Mouse (Mus musculus) telencephalon, adult 2 months (tissue): ENCODE data around the gene Tmem184a.
A peak's percentile ranks its signal among the peaks of the same experiment; 100 is the strongest.

Experiments
- DNase-seq: peaks from one replicate; pipeline ENCODE4 v3.0.0-alpha.2; 2011; ENCODE audit warnings: low read depth, low spot score

Tmem184a gene

DNA sequence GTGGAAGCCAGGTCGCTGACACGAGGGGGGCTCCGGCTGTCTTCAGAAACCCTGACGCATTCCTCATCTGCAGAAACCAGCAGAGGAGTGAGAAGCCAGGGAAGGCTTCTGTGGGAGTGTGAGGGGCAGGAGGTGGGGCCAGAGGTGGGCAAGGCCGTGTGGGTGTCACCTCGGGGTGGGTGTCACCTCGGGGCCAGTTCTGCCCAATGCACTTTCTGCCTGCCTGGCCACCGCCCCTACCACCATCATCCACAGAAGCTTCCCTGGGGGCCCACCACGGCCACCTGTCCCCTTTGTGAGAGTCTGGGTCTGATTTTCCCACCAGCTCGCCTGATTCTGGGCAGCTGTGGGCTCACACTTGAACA lies 6.6 kb downstream of the Tmem184a start:
- DNase-seq, result no peak

DNA sequence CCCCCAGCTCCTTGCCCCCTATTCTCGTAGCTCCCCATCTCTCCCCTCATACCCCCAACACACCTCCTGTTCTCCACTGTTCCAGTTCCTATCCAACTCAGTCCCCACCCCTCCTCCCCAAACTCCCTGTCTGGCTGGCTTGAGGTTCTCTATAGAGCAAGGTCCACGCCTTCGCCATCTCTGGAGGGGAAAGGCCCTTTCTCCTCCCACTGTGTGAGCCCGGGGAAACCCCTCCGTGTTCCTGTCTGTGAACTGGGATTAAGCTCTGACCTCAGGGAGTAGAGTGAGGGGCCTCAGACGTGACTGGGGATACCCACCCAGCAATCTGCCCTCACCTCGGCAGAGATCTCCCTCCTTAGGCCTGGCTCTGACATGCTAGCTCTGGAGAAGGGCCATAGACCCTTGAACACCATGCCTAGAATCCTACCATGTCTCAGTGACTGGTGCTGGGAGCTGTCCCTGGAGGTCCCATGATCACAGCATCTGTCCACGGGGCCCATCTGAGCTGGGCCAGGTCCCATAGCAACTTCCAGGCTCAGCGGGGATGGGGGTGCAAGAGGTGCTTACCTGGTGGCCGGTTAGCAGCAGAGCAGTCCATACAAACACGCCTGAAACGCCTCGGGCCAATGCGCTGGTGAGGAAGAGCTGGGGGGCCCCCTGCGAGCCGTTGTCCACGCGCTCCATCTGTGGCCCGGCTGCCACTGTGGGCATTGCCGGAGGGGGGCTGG lies 7.2 kb downstream of the Tmem184a start:
- DNase-seq, result no peak

DNA sequence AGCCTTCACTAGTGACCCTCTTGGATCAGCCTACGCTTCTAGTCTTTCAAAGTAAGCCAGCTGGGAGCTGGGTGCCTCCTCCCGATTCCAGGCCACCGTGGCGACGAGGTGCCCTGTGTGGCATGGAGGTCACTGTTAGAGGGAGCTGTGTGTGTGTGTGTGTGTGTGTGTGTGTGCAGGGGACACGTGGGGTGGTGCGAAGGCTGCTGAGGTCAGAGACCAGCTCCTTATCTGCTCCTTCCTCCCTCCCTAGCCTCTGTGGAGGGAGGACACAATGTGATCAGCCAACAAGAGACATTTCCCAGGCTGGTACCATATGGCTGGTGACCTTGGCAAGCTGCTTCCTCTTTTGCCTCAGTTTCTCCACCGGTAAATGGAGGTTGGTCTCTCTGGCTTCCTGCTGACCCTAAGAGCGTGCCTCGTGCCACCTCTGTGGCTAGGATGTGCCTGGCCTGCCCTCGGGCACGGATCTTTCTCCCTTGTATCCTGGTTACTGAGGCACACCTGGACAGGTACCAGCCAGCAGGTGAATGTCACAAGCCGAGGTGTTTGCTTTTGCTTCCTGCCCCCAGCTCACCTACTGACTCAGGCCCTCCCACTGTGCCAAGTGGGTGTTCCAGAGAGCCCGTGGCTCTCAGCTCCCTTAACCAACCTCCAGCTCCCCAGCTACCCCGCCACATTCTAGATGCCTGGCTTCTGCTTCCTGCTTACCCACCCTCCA lies 7.9 kb downstream of the Tmem184a start:
- DNase-seq, result no peak

DNA sequence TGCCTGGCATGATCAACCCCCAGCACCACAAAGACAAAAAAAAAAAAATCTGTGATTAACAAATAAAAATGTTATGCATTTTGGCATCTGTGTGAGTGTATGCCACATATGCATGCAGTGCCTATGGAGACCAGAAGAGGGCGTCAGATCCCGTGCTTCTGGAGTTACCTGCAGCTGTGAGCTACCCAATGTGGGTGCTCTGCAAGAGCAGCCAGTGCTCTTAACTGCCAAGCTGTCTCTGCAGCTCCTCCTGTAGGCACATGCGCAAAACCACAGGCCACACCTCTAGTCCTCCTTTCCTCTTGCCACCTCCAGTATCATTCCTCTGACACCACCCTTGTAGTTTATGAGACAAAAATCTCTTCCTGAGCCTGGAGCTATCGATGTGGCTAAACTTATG lies 10.3 kb downstream of the Tmem184a start:
- no peak for DNase-seq

- DNase-seq, result no peak
Observed at GRCm38 (mm10) chr5:139805924-139806323, 13.8 kb downstream of the Tmem184a start.

DNA sequence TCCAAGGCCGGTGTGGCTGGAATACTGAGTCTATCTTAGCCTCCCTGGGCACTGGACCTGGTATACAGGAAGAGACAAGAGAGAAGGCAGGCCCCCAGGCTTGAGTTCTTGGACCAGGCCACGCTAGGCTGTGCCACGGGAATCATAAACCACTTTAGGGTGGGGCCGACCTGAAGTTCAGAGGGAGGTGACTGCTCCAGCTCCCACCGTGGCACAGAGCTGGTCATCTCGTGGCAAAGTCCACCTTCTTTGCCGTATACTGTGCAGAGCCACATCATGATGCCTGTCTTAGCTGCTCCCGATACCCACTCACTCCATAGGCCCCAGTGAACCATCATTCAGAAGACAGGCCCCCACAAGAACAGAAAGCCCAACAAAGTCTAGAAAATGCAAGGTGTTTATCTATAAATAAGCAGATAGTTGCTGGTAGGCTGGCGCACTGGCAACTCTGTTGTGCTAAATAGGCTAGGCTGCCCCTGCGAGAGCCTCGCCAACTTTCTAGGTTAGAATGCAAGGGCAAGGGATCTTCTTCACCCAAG lies 15.1 kb downstream of the Tmem184a start:
- no peak for DNase-seq

- DNase-seq, result no peak
Observed at GRCm38 (mm10) chr5:139804107-139804551, 15.6 kb downstream of the Tmem184a start.

DNA sequence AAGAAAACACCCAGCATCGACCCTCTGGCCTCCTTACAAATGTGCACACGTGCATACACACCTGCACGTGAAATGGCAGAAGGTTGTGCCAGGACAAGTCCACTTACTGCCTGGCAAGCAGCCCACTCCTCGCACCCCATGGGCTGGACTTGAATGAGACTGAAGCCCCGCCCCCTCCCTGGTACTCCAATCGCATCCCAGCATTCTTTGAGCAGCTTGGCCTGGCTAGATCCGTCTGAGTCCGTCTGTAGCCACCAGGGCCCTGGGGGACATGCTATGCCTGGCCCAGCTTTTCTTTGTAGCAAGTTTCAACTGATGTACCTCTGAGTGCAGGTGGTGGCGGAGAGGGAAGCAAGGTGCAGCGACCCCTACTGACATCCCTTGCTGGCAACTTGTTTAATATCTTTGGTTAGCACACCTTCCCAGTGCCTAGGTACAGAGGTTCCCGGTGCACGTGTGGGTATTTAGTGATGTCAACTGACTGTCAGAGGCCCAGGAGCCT lies 16.1 kb downstream of the Tmem184a start:
- DNase-seq, result no peak

- no peak for DNase-seq
Observed at GRCm38 (mm10) chr5:139803165-139803564, 16.6 kb downstream of the Tmem184a start.

GRCm38 (mm10) chr5:139801880-139802279 lies 17.8 kb downstream of the Tmem184a start:
- DNase-seq, result no peak

- no peak for DNase-seq
Observed at GRCm38 (mm10) chr5:139801231-139801630, 18.5 kb downstream of the Tmem184a start.

GRCm38 (mm10) chr5:139799801-139800590 lies 19.7 kb downstream of the Tmem184a start:
- DNase-seq, result no peak

GRCm38 (mm10) chr5:139799041-139799440 lies 20.7 kb downstream of the Tmem184a start:
- DNase-seq, result no peak

DNA sequence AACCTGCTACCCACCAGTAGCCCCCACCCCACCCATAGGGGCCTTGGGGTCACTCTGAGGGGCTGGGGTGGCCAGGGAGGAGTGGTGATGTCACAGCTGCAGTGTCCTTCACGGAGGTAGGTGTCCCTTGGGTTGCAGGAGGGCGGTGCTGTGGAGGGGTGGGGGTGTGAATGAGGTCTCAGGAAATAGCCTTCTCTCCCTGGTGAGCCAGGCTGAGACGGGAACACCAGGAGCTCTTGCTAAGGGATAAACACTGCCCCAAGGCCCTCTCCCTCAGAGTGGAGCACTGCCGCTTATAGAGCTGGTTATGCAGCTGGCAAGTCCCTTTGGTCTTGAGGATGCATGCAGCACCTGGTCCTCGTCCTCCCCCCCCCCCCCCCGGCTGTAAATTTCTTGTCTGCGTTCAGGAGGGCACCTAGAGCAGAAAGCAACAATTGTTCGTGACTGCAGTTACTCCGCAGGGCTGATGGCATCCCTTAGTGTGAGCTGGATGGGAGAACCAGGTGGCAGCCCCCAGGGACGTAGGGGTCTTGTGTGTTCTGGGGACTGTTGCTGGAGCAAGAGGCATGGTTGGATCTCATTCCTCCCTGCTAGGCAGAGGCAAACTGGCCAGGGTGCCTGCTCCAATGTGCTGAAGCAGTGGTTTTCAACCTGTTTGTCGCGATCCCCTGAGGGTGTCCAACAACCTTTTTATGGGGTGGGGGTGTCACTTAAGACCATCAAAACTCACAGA lies 21.4 kb downstream of the Tmem184a start:
- no peak for DNase-seq

- DNase-seq, result peak; percentile 56
Observed at GRCm38 (mm10) chr5:139797473-139798167, 22.1 kb downstream of the Tmem184a start.

DNA sequence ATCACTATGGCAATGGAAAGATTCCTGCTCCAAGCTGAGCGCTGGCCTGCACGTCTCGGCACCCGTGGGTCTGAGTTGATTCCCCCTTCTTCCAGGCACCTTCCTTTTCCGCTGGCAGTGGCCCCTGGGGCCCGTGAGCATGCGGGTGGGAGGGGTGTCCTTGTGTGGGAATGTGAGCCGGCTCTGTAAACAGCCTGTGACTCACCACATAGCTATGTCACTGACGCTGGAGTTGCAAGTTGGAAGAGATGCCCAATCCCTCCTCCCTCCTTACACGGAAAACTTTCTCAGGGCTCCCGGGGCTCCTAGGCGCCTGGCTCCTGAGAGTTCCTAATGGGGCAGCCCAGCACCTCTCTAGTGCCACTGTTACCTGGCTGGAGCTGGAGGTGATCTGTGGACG lies 22.8 kb downstream of the Tmem184a start:
- peak; percentile 49 for DNase-seq

GRCm38 (mm10) chr5:139796001-139796620 lies 23.6 kb downstream of the Tmem184a start:
- no peak for DNase-seq

DNA sequence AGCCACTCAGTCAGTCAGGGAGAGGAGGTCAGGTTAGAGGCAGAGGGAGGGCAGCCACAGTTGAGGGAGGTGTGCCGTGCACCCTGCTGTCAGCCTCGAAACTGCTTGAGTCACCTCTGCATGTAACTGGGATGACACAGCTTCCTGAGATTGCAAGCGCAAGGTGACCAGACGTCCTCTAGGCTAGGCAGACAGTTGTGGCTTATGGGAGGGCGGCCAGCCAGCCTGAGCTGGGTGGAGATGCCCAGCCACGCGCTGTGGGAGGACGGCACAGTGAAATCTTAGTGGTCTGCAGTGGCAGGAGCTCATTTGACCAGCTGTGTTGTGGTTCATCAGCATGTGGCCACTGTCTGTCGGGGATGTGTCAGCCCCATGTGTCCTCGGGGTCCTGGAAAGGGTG lies 24.8 kb downstream of the Tmem184a start:
- DNase-seq, result no peak

GRCm38 (mm10) chr5:139794137-139794536 lies 25.6 kb downstream of the Tmem184a start:
- no peak for DNase-seq
